Mouse (Mus musculus) thymus, postnatal 10 days (tissue): ENCODE measurements around the gene Gm45618.
"Not testable (repeated sequence)": the region's sequence is repeated elsewhere in the genome, so short reads cannot be mapped to it uniquely, and the experiment has no call there.

Source experiments
- DNase-seq, 2 experiments: peaks; one replicate each; pipeline ENCODE4 v3.0.0; 2021; ENCODE audit warnings: low spot score in 2 of 2

The Gm45618 gene

DNA sequence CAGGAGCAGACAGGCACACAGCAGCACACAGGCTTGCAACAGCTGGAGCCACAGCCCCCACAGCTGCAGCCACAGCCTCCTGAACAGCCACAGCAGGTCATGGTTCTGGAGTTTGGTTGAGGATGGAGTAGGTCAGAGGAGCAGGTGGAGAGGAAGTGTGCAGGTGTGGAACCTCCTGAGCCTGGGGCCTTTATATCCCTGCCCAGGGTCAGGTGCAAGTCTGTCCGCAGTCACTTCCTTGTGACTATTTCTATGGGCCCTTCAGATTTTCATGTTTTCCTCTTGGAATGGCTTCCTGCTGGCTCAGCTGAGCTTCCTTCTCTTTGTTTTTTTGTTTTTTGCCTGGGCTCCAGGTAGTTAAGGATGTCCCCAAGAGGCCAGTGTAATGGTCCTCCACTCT lies at the start of gene Gm45618:
Gm45618 (minus strand) TSS at position 101 of the 400 bp plus-strand sequence.
- DNase-seq, result not testable (repeated sequence)

GRCm38 (mm10) chr7:142169836-142170235 lies 49.3 kb upstream of the Gm45618 start:
- no peak for DNase-seq

GRCm38 (mm10) chr7:142165639-142166038 lies 45.1 kb upstream of the Gm45618 start, which contains the start of gene Gm4553:
Gene Gm4553, minus strand, starts transcription at chr7:142165739.
- not testable (repeated sequence) for DNase-seq

DNA sequence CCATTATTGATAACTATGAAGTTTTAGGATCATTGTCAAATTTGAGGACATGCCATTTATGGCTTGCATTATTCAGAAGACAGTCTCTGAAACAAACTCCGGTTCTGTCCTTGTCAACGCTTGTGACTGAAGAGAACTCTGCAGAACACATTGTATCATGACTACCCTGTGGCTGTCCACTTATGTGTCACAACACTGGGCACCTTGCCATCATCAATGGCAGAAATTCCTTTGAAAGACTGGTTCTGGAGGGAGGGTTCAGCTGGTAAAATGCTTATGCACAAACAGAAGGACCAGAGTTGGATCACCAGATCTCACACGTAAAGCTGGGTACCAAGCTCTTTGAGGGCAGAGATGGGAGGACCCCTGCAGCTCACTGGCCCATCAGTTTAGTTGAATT lies 38.8 kb upstream of the Gm45618 start:
- DNase-seq, result no peak

GRCm38 (mm10) chr7:142157013-142157412 lies 36.5 kb upstream of the Gm45618 start, which contains the start of gene Gm29735:
Gene Gm29735, minus strand, starts transcription at chr7:142157113.
- not testable (repeated sequence) for DNase-seq

- DNase-seq, result no peak
Observed at GRCm38 (mm10) chr7:142155308-142155707, 34.8 kb upstream of the Gm45618 start.

- DNase-seq, result no peak
Observed at GRCm38 (mm10) chr7:142152191-142152590, 31.7 kb upstream of the Gm45618 start.

DNA sequence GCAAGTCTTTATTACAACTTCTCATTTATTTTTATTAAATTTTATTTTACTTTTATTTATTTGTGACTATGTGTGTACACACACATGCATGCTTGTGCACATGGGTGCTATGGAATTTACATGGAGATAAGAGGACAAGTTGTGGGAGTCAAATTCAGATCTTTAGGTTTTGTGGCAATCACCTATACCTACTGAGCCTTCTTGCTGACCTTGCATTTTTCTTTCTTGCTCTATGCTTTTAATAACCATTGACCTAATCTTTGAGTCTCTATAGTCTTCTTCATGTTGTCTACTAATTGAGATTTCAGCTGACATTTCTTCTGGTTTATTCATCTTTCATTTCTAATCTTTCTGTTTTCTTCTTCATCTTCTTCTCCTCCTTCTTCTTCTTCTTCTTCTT lies 28.1 kb upstream of the Gm45618 start:
- DNase-seq, result no peak

GRCm38 (mm10) chr7:142146033-142146432 lies 25.5 kb upstream of the Gm45618 start:
- peak in 1 of 2 experiments; percentile 52 for DNase-seq

- DNase-seq, result no peak
Observed at GRCm38 (mm10) chr7:142145413-142145940, 24.9 kb upstream of the Gm45618 start.

- no peak for DNase-seq
Observed at GRCm38 (mm10) chr7:142144507-142144906, 24.0 kb upstream of the Gm45618 start, which contains the start of gene Gm45337. Gene Gm45337, minus strand, starts transcription at chr7:142144607.

DNA sequence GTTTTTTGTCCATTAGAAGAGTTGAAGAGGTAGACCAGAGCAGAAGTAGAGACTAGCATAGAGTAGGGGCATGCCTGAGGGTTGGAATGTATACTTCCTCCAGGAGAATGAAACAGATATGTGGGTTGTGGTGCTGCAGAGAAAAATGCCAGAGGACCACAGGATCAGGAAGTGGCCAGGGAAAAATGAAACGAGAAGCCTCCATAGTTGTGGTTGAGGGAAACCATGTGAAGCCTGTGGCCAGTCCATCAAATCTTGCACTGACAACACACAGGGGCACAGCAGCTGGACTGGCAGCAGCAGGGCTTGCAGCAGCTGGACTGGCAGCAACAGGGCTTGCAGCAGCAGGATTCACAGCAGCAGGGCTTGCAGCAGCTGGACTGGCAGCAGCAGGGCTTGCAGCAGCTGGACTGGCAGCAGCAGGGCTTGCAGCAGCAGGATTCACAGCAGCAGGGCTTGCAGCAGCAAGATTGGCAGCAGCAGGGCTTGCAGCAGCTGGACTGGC lies 23.0 kb upstream of the Gm45618 start:
- not testable (repeated sequence) for DNase-seq

DNA sequence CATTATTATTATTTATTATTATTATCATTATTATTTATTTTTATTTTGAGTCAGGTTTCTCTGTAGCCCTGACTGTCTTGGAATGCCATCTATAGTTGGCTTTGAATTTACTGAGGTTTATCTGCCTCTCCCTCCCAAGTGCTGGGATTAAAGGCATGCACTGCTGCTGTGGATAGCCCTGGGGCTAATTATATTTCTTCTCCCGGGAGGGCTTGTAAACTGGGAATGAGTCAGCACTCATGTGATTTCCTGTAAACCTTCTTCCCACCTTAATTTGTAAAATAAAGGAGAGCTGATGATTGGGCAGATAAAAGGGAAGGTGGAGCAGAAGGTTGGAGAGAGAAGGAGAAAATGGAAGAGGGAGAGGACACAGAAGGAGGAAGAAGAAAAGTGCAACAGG lies 20.2 kb upstream of the Gm45618 start:
- DNase-seq, result no peak

DNA sequence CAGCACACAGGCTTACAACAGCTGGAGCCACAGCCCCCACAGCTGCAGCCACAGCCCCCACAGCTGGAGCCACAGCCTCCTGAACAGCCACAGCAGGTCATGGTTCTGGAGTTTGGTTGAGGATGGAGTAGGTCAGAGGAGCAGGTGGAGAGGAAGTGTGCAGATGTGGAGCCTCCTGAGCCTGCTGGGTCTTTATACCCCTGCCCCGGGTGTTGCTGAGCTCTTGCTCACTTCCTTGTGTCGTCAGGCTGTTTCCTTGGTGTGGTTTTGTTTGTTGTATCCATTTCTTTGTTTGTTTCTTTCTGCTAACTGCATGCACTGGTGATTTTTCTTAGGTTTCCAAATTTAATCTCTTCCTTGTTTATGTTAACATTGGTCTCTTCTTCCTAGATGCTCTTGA lies 15.4 kb upstream of the Gm45618 start, which contains the start of gene Gm39115:
Gm39115 (minus strand) TSS at position 101 of the 400 bp plus-strand sequence.
- DNase-seq, result not testable (repeated sequence)

- no peak for DNase-seq
Observed at GRCm38 (mm10) chr7:142134206-142134995, 13.9 kb upstream of the Gm45618 start.

GRCm38 (mm10) chr7:142128843-142129242 lies 8.3 kb upstream of the Gm45618 start:
- DNase-seq, result no peak

GRCm38 (mm10) chr7:142119632-142120031 lies 897 bp downstream of the Gm45618 start:
- DNase-seq, result no peak

DNA sequence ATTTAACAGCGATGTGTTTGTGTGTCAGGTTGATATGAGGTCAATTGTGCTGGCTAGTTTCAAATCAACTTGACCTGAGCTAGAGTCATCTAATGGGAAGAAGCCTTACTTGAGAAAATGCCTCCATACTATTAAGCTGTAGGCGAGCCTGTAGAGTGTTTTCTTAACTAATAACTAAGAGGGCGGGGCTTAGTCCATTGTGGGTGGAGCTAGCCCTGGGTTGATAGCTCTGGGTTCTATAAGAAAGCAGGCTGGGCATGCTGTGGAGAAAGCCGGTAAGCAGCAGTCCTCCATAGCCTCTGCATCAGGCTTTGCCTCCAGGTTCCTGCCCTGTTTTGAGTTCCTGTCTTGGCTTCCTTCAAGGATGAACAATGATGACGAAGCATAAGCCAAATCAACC lies 15.8 kb downstream of the Gm45618 start:
- DNase-seq, result no peak

DNA sequence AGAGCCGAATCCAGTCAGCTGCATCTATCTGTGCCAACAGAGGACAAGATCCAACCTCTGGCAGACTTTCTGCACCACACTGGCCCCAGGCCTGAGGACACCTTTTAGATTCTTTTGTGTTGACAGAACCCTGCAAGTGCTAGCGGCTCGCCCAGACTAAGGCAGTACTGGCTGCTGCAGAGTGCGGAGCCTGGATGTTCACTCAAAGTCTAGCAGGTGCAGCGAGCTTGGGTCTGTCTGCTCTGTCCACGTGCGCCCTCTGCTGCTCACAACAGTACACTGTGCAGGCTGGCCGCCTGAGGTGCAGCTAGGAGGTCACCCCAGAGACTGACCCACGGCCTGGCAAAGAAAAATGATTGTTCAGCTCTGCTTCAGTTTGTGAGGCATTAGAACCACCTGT lies 22.8 kb downstream of the Gm45618 start:
- DNase-seq, result peak; percentile 18 to 78

DNA sequence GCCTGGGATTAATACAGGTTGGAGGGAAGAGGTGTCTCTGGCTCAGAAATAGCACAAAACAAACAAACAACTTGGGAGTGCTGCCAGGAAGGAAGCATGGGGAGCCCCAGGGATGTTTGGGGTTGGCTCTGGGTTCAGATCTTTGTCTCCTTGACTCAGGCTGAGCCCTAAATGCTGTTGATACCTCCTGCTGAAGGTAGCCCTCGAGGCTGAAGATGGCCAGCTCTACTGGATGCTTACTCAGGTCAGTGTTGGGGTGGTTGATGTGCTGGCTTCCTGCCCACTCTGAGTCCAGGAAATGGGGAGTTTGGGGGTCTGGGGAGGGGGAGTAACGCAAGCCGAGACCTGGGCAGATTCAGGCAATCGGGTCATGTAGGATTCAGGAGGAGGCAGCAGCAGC lies 23.8 kb downstream of the Gm45618 start:
- DNase-seq, result no peak

DNA sequence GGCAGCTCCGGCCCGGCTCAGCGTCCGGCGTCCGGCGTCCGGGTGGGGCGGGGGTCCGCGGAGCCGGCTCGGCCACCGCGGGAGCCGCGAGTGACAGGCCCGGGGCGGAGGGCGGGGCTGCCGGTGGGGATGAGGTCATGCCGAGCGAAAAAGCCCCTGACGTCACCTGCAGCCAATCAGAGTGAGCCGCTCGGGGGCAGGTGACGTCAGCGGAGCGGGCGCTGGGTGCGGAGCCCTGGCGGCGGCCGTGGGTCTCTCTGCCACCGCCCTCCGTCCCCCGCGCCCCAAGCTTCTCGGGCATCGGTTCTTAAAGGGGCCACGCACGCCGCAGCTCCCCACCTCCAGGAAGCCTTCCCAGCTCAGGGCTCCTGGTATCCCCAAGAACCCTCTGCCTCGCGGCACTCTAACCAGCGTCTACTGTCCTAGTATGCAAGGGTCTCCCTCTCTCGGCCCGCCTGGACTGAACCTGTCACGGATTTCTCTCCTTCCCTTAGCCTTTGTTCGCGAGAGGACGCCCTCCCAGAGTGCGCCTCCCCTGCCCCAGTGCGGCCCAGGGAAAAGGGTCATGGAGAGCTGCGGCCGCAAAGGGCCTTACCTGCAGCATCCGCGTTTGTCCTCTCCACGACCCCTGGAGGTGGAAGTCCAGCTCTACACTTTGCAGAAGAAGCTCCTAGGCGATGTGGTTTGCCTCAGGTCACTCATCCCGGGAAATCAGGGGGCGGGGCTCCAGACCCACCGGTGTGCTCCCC lies 25.2 kb downstream of the Gm45618 start, which contains the start of gene Dusp8:
Dusp8 (minus strand) TSS at position 661 of the 749 bp plus-strand sequence.
- peak; percentile 75 to 86 for DNase-seq
